Mouse (Mus musculus) thymus, postnatal 0 days (tissue): ENCODE measurements at regions not wholly inside any gene's neighbourhood (a gene's known extent, or its start where the extent isn't known, plus 50 kb on each side); places are given as distances from the start of the nearest gene placed in this dataset.
"Not testable (repeated sequence)": the region's sequence is repeated elsewhere in the genome, so short reads cannot be mapped to it uniquely, and the experiment has no call there.

Experiments used
- DNase-seq: peaks from one replicate; pipeline ENCODE4 v3.0.0-alpha.2; 2015; ENCODE audit warnings: low spot score

GRCm38 (mm10) chr13:111860931-111861330 lies 52.1 kb upstream of the Map3k1 start:
- DNase-seq, result no peak

GRCm38 (mm10) chr13:111862316-111862715 lies 53.5 kb upstream of the Map3k1 start:
- DNase-seq, result no peak

- DNase-seq, result no peak
Measured at GRCm38 (mm10) chr13:111865956-111866355, 57.2 kb upstream of the Map3k1 start.

- no peak for DNase-seq
Measured at GRCm38 (mm10) chr13:111867261-111867660, 58.5 kb upstream of the Map3k1 start.

- DNase-seq, result peak; percentile 87
Measured at GRCm38 (mm10) chr13:111867763-111868725, 59.3 kb upstream of the Map3k1 start.

- DNase-seq, result no peak
Measured at GRCm38 (mm10) chr13:111868947-111869346, 60.2 kb upstream of the Map3k1 start.

GRCm38 (mm10) chr13:111869771-111870437 lies 61.1 kb upstream of the Map3k1 start:
- no peak for DNase-seq

- DNase-seq, result no peak
Measured at GRCm38 (mm10) chr13:111870505-111870904, 61.7 kb upstream of the Map3k1 start.

GRCm38 (mm10) chr13:111871672-111872410 lies 63.0 kb upstream of the Map3k1 start:
- DNase-seq, result no peak

- no peak for DNase-seq
Measured at GRCm38 (mm10) chr13:111874330-111874729, 65.5 kb upstream of the Map3k1 start.

GRCm38 (mm10) chr13:111876404-111876803 lies 67.6 kb upstream of the Map3k1 start:
- no peak for DNase-seq

- no peak for DNase-seq
Measured at GRCm38 (mm10) chr13:111876847-111877246, 68.1 kb upstream of the Map3k1 start.

- not testable (repeated sequence) for DNase-seq
Measured at GRCm38 (mm10) chr13:111883768-111884566, 75.2 kb upstream of the Map3k1 start.

- DNase-seq, result no peak
Measured at GRCm38 (mm10) chr13:111890792-111891191, 82.0 kb upstream of the Map3k1 start.

- DNase-seq, result no peak
Measured at GRCm38 (mm10) chr13:111892141-111892540, 83.3 kb upstream of the Map3k1 start.

- DNase-seq, result peak; percentile 4
Measured at GRCm38 (mm10) chr13:111893221-111893713, 84.5 kb upstream of the Map3k1 start.

- peak; percentile 5 for DNase-seq
Measured at GRCm38 (mm10) chr13:111894804-111895478, 86.1 kb upstream of the Map3k1 start.

- no peak for DNase-seq
Measured at GRCm38 (mm10) chr13:111896279-111896678, 87.5 kb upstream of the Map3k1 start.

GRCm38 (mm10) chr13:111903361-111903760 lies 94.6 kb upstream of the Map3k1 start:
- no peak for DNase-seq

- no peak for DNase-seq
Measured at GRCm38 (mm10) chr13:111903931-111904330, 95.1 kb upstream of the Map3k1 start.
